Mouse (Mus musculus) liver, embryonic 13.5 days (tissue): Measurements from ENCODE around the gene Hoxd4. TPM values are rescaled to one million over a fixed set of nuclear protein-coding genes. Genes with fewer than 3 reads are reported as not detected.

Experiments used
- ATAC-seq: fragments of 200-750 bp; cut with Nextera tagmentation; 2 replicates; pipeline ENCODE4 v1.8.0; 2017; ENCODE audit warnings: low read depth, mild to moderate bottlenecking, moderate number of reproducible peaks, moderate library complexity
- DNase-seq: peaks from one replicate; pipeline ENCODE4 v3.0.0; 2022
- H3K27ac ChIP-seq: fragments of 300-500 bp; sonication (generic); 2 replicates; pipeline ENCODE4 v1.5.1; 2015; ENCODE audit warnings: moderate library complexity, mild to moderate bottlenecking, inconsistent platforms
- H3K27me3 ChIP-seq: fragments of 300-500 bp; sonication (generic); 2 replicates; pipeline ENCODE4 v1.6.1; 2015; ENCODE audit warnings: mild to moderate bottlenecking, inconsistent platforms
- H3K36me3 ChIP-seq: fragments of 300-500 bp; sonication (generic); 2 replicates; pipeline ENCODE4 v1.6.1; 2015; ENCODE audit warnings: mild to moderate bottlenecking, inconsistent platforms
- H3K4me1 ChIP-seq: fragments of 300-500 bp; sonication (generic); replicated peaks from 2 replicates; pipeline ENCODE4 v1.6.1; 2015; ENCODE audit warnings: inconsistent platforms
- H3K4me2 ChIP-seq: fragments of 300-500 bp; sonication (generic); 2 replicates; pipeline ENCODE4 v1.6.1; 2015; ENCODE audit warnings: inconsistent platforms, mild to moderate bottlenecking, moderate library complexity
- H3K4me3 ChIP-seq: fragments of 300-500 bp; sonication (generic); replicated peaks from 2 replicates; pipeline ENCODE4 v1.5.1; 2015; ENCODE audit warnings: mild to moderate bottlenecking, inconsistent platforms
- H3K9ac ChIP-seq: fragments of 300-500 bp; sonication (generic); 2 replicates; pipeline ENCODE4 v1.6.1; 2015; ENCODE audit warnings: mild to moderate bottlenecking, inconsistent platforms
- H3K9me3 ChIP-seq: fragments of 300-500 bp; sonication (generic); replicated peaks from 2 replicates; pipeline ENCODE4 v1.6.1; 2016; ENCODE audit warnings: inconsistent platforms
- WGBS: fragments of 180-500 bp; shearing (Covaris S2); methylation state at CpG from one replicate; pipeline ENCODE4 v1.1.7; 2015; ENCODE audit not compliant: insufficient replicate concordance; 5-methylcytosine and 5-hydroxymethylcytosine counted together
- polyA plus RNA-seq: library from polyadenylated mRNA; unstranded; fragments of >200 nt; fragmentation: Nextera tagmentation; extraction: Ambion mirVana; gene quantifications from 2 replicates; pipeline ENCODE4 v1.2.1, GENCODE M21; 2015

Hoxd4 gene
- polyA plus RNA-seq, 1 experiment from 2014 or later, result not detected

GRCm38 (mm10) chr2:74696442-74697335 is 15.0 kb upstream of the Hoxd4 start:
- Histone ChIP-seq H3K4me1 (peaks cover 9% of the 10 kb centered on the region; the same call in 1 of the 2 replicates), H3K27me3 (peaks cover 100% of the 10 kb centered on the region), H3K4me2 (no peak overlapping the region), H3K9ac (no peak overlapping the region), H3K9me3 (no peaks in the 10 kb centered on the region), H3K4me3 (no peak overlapping the region), H3K27ac (no peak overlapping the region), H3K36me3 (no peaks in the 10 kb centered on the region)
- DNase-seq, result no peak
- 5% methylated on average over 34 of the region's 34 CpGs for WGBS
- no peak for ATAC-seq

- Histone ChIP-seq H3K9me3 (no peaks in the 10 kb centered on the region), H3K4me2 (peak within 1 kb of the TSS; percentile 50), H3K4me3 (peak within 1 kb of the TSS; percentile 38), H3K27me3 (peaks cover 100% of the 10 kb centered on the region), H3K36me3 (no peaks in the 10 kb centered on the region), H3K27ac (no peak within 1 kb of the TSS), H3K9ac (no peak within 1 kb of the TSS), H3K4me1 (peaks cover 9% of the 10 kb centered on the region; the same call in 1 of the 2 replicates)
- DNase-seq (no peak), ATAC-seq (no peak)
- WGBS, result under 1% methylated on average over 43 of the region's 43 CpGs
Observed at GRCm38 (mm10) chr2:74697567-74698121, 14.1 kb upstream of the Hoxd4 start, which contains the start of gene Hoxd9. Hoxd9 (plus strand) TSS chr2:74697727.

- Histone ChIP-seq H3K4me3 (peak overlapping the region; percentile 38), H3K9ac (no peak overlapping the region), H3K27me3 (peaks cover 100% of the 10 kb centered on the region), H3K4me2 (peak overlapping the region; percentile 50), H3K9me3 (no peaks in the 10 kb centered on the region), H3K4me1 (peaks cover 9% of the 10 kb centered on the region; the same call in 1 of the 2 replicates), H3K27ac (no peak overlapping the region), H3K36me3 (no peaks in the 10 kb centered on the region)
- DNase-seq (no peak), ATAC-seq (no peak)
- under 1% methylated on average over 80 of the region's 86 CpGs for WGBS
Observed at GRCm38 (mm10) chr2:74698201-74699052, 13.3 kb upstream of the Hoxd4 start.

- no peak overlapping the region for H3K9ac ChIP-seq
- peaks cover 100% of the 10 kb centered on the region for H3K27me3 ChIP-seq
- WGBS, result 3% methylated on average over 17 of the region's 17 CpGs
- ATAC-seq, result no peak
- H3K4me1 ChIP-seq, result peaks cover 9% of the 10 kb centered on the region; the same call in 1 of the 2 replicates
- DNase-seq, result no peak
- no peak overlapping the region for H3K4me3 ChIP-seq
- H3K9me3 ChIP-seq, result no peaks in the 10 kb centered on the region
- no peak overlapping the region for H3K27ac ChIP-seq
- no peaks in the 10 kb centered on the region for H3K36me3 ChIP-seq
- H3K4me2 ChIP-seq, result no peak overlapping the region
Observed at GRCm38 (mm10) chr2:74699053-74699430, 12.7 kb upstream of the Hoxd4 start.

GRCm38 (mm10) chr2:74699664-74700545 is 11.8 kb upstream of the Hoxd4 start:
- H3K4me3 ChIP-seq, result no peak overlapping the region
- no peaks in the 10 kb centered on the region for H3K36me3 ChIP-seq
- DNase-seq (no peak), ATAC-seq (no peak)
- H3K27ac ChIP-seq, result no peak overlapping the region
- 9% methylated on average over 23 of the region's 23 CpGs for WGBS
- H3K4me2 ChIP-seq, result no peak overlapping the region
- no peaks in the 10 kb centered on the region for H3K9me3 ChIP-seq
- peaks cover 13% of the 10 kb centered on the region for H3K4me1 ChIP-seq
- H3K27me3 ChIP-seq, result peaks cover 100% of the 10 kb centered on the region
- no peak overlapping the region for H3K9ac ChIP-seq

GRCm38 (mm10) chr2:74700546-74701112 is 11.1 kb upstream of the Hoxd4 start:
- WGBS, result 13% methylated on average over 22 of the region's 22 CpGs
- no peak overlapping the region for H3K27ac ChIP-seq
- H3K27me3 ChIP-seq, result peaks cover 100% of the 10 kb centered on the region
- peaks cover 20% of the 10 kb centered on the region for H3K4me1 ChIP-seq
- no peak overlapping the region for H3K9ac ChIP-seq
- ATAC-seq (no peak), DNase-seq (no peak)
- no peaks in the 10 kb centered on the region for H3K9me3 ChIP-seq
- H3K4me2 ChIP-seq, result no peak overlapping the region
- H3K36me3 ChIP-seq, result no peaks in the 10 kb centered on the region
- H3K4me3 ChIP-seq, result no peak overlapping the region

- Histone ChIP-seq H3K4me1 (peaks cover 22% of the 10 kb centered on the region), H3K4me2 (no peak overlapping the region), H3K9me3 (no peaks in the 10 kb centered on the region), H3K4me3 (no peak overlapping the region), H3K27me3 (peaks cover 99% of the 10 kb centered on the region), H3K36me3 (no peaks in the 10 kb centered on the region), H3K9ac (no peak overlapping the region), H3K27ac (no peak overlapping the region)
- DNase-seq (peak; percentile 17), ATAC-seq (no peak)
- WGBS, result 14% methylated on average over 17 of the region's 17 CpGs
Observed at GRCm38 (mm10) chr2:74701949-74702819, 9.5 kb upstream of the Hoxd4 start.

GRCm38 (mm10) chr2:74702820-74703219 is 8.9 kb upstream of the Hoxd4 start:
- H3K4me1 ChIP-seq, result peaks cover 20% of the 10 kb centered on the region
- H3K9ac ChIP-seq, result no peak overlapping the region
- ATAC-seq, result no peak
- DNase-seq, result no peak
- H3K27me3 ChIP-seq, result peaks cover 99% of the 10 kb centered on the region
- H3K4me3 ChIP-seq, result no peak overlapping the region
- H3K4me2 ChIP-seq, result no peak overlapping the region
- H3K27ac ChIP-seq, result no peak overlapping the region
- WGBS, result 26% methylated on average over 6 of the region's 6 CpGs
- no peaks in the 10 kb centered on the region for H3K36me3 ChIP-seq
- H3K9me3 ChIP-seq, result no peaks in the 10 kb centered on the region

GRCm38 (mm10) chr2:74703317-74703716 is 8.4 kb upstream of the Hoxd4 start:
- Histone ChIP-seq H3K4me2 (no peak overlapping the region), H3K4me1 (peaks cover 15% of the 10 kb centered on the region), H3K4me3 (no peak overlapping the region), H3K9ac (no peak overlapping the region), H3K27me3 (peaks cover 99% of the 10 kb centered on the region), H3K9me3 (no peaks in the 10 kb centered on the region), H3K36me3 (no peaks in the 10 kb centered on the region), H3K27ac (no peak overlapping the region)
- 13% methylated on average over 10 of the region's 10 CpGs for whole genome bisulfite sequencing
- ATAC-seq, result no peak
- DNase-seq, result no peak
